Mouse (Mus musculus): ENCODE measurements around the gene Zc3h8. TPM values are rescaled to one million over a fixed set of nuclear protein-coding genes. Genes with fewer than 3 reads are reported as not detected.
A peak's percentile ranks its signal among the peaks of the same experiment; 100 is the strongest.

Zc3h8 gene
- polyA plus RNA-seq, 1 experiment from 2014 or later: 14.8 TPM

DNA sequence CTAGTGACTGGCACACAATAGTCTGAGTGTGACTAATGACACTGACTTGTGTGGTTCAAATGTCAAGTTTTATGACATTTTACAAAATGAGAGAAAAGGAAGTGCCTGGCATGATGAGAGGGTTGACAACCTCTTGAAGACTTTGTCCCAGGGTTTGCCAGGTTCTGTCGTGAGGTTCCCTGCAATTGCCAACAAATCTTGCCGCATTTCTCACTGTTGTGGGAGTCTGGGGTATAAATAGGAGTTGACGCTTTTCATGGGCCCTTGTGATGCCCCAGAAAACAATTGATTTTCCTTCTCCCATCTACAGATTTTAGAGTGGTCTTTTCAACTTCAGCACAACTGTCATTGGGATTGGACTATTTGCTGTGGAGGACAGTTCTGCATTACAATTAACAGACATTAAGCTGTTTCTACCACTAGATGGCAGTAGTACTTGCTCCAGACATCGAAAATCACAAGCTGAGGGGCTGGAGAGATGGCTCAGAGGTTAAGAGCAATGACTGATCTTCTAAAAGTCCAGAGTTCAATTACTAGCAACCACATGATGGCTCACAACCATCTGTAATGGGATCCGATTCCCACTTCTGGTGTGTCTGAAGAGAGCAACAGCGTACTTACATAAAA, 4.2 kb upstream of the Zc3h8 start:
- no peak overlapping the region for H3K9ac ChIP-seq

DNA sequence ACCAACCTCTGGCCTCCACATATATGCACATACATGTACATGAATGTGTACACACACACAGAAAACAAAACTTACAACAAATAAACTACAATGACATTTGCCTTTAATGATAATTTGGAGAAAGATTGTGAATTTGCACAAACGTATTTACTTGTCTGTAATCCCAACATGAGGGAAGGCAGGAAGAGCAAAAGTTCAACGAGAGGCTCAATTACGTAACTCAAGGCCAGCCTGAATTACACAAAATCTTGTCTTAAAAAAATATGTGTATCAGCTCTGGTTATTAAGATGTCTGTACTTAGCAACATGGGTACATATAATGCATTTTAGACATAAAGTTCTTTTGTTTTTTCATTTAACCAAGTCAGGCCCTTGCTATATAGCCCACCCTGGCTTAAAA, 7.6 kb downstream of the Zc3h8 start:
- Histone ChIP-seq H3K4me1 (no peaks in the 10 kb centered on the region), H3K9ac (no peak overlapping the region), H3K36me3 (replicated peaks) (no peaks in the 10 kb centered on the region; the same call in 1 of the 2 replicates), H3K4me3 (no peak overlapping the region), H3K27me3 (replicated peaks) (no peaks in the 10 kb centered on the region), H3K4me2 (no peak overlapping the region), H3K27ac (no peak overlapping the region), H3K9me3 (no peaks in the 10 kb centered on the region)
- WGBS: 94% methylated on average over 3 of the region's 3 CpGs
- no peak for ATAC-seq (replicated peaks)

More for the DNA sequence above, 4.2 kb upstream of the Zc3h8 start:
- ATAC-seq (replicated peaks): no peak
- H3K4me3 ChIP-seq: no peak overlapping the region
- no peak overlapping the region for H3K4me2 ChIP-seq
- no peaks in the 10 kb centered on the region for H3K36me3 ChIP-seq (replicated peaks)
- H3K27ac ChIP-seq: no peak overlapping the region
- H3K4me1 ChIP-seq: peaks cover under 1% of the 10 kb centered on the region
- H3K27me3 ChIP-seq (replicated peaks): peaks cover 3% of the 10 kb centered on the region; the same call in 1 of the 2 replicates
- no peaks in the 10 kb centered on the region for H3K9me3 ChIP-seq
- WGBS: 39% methylated on average over 6 of the region's 6 CpGs

DNA sequence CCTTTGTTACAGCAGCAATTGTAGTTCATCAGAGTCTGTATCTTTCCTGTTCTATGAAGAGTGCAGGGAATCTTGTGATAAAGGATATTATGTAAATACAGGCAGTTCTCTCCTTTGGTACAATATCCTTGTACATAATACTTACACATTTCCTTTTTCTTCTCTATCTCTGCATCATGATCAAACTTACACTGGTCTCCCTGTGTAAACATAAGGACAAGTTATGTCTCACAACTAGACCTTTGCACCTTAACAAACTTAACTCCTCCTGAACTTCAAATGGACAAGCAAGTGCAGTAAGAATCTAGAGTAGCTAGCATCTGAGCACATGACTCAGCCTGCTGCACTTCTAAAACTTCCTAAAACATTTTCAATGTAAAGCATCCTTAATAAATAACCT, 13.2 kb downstream of the Zc3h8 start:
- Histone ChIP-seq H3K9ac (no peak overlapping the region), H3K4me3 (no peak overlapping the region), H3K4me1 (no peaks in the 10 kb centered on the region), H3K4me2 (no peak overlapping the region), H3K36me3 (replicated peaks) (peaks cover 24% of the 10 kb centered on the region; the same call in 1 of the 2 replicates), H3K9me3 (no peaks in the 10 kb centered on the region), H3K27ac (no peak overlapping the region), H3K27me3 (replicated peaks) (no peaks in the 10 kb centered on the region)
- ATAC-seq (replicated peaks): no peak

DNA sequence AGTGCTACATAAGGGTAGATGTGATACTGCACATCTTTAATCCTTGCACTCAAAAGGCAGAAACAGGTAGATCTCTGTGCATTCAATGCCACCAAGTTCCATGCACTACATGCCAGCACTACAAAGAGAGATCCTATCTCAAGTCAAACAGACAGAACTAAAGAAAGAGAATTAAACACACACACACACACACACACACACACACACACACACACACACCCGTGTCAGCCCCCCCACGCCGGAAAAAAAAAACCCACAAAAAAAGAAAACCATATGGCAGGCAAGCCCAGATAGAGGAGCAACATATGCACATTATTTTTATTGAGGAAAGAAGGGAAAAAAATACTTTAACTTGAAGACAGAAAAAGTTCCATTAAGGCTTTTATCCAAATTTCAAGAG, 15.4 kb downstream of the Zc3h8 start:
- no peak overlapping the region for H3K4me2 ChIP-seq

DNA sequence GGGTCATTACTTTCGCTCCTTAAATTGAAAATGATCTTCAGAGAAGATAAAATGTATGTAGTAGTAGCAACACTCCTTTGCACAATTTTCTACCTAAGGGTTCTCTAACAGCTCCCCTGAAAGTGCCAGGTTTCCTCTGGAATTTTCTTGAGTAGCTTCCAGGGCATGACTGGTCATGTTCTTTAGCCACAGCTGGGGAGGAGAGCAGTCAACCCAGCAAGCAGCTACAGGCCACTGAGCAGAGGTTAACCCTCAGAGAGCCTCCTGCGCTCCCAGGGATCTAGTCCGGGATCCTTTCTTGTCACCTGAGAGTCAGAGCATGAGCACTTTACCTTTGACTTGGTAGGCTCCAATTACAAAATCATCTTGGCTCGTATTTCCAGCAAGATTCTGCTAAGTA, 19.1 kb downstream of the Zc3h8 start:
- peaks cover 25% of the 10 kb centered on the region; the same call in 1 of the 2 replicates for H3K36me3 ChIP-seq (replicated peaks)
- no peak overlapping the region for H3K4me3 ChIP-seq
- no peak overlapping the region for H3K4me2 ChIP-seq
- H3K9me3 ChIP-seq: no peaks in the 10 kb centered on the region
- H3K4me1 ChIP-seq: no peaks in the 10 kb centered on the region
- ATAC-seq (replicated peaks): no peak
- no peak overlapping the region for H3K27ac ChIP-seq
- 91% methylated on average over 4 of the region's 4 CpGs for WGBS
- H3K9ac ChIP-seq: no peak overlapping the region
- no peaks in the 10 kb centered on the region for H3K27me3 ChIP-seq (replicated peaks)

More for the DNA sequence above, 15.4 kb downstream of the Zc3h8 start:
- Histone ChIP-seq H3K4me1 (no peaks in the 10 kb centered on the region), H3K27me3 (replicated peaks) (no peaks in the 10 kb centered on the region), H3K27ac (no peak overlapping the region), H3K9ac (no peak overlapping the region), H3K4me3 (no peak overlapping the region), H3K36me3 (replicated peaks) (peaks cover 32% of the 10 kb centered on the region; the same call in 1 of the 2 replicates), H3K9me3 (no peaks in the 10 kb centered on the region)
- 73% methylated on average over 3 of the region's 3 CpGs for WGBS
- ATAC-seq (replicated peaks): no peak

DNA sequence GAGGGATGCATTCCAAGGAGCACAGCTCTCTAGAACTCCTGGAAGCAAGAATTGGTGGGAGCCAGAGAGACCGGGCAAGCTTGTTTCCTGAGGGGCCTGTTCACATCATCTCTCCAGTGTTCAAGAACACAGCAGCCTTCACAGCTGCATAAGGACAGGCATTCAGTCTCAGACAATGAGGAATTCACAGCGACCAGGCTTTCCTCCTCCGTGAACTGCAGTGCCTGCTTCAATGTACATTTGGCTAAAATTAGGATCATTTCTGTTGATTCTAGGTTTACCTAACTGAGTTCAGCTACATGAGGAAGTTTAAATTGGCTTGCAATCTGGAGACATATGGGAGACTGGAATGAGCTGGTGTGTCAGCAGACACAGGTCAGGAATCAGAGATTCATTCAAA, 27.3 kb downstream of the Zc3h8 start:
- H3K27me3 ChIP-seq (replicated peaks): no peaks in the 10 kb centered on the region
- no peak overlapping the region for H3K4me2 ChIP-seq
- H3K4me1 ChIP-seq: no peaks in the 10 kb centered on the region
- H3K9ac ChIP-seq: no peak overlapping the region
- H3K27ac ChIP-seq: no peak overlapping the region
- no peak for ATAC-seq (replicated peaks)
- WGBS: 76% methylated on average over 3 of the region's 3 CpGs
- no peaks in the 10 kb centered on the region for H3K36me3 ChIP-seq (replicated peaks)
- no peaks in the 10 kb centered on the region for H3K9me3 ChIP-seq
- H3K4me3 ChIP-seq: no peak overlapping the region

DNA sequence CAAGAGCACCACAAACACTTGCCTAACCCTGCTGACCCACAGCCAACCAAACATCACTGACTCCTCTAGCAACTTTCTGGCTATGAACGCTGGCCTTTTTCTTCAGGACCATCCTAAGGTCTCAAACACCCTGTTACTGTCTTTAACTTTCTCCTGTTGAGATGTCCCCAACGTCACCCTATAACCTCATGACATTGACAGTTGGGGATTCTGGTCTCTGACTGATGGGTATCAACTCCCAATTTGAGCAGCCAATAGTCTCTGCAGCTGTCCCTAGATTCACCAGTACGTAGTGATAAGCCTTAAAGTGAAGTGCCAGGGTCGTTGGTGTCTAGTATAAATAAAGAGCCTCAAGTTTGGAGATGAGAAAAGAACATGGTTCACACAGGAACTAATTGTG, 28.9 kb downstream of the Zc3h8 start:
- no peak for ATAC-seq (replicated peaks)

DNA sequence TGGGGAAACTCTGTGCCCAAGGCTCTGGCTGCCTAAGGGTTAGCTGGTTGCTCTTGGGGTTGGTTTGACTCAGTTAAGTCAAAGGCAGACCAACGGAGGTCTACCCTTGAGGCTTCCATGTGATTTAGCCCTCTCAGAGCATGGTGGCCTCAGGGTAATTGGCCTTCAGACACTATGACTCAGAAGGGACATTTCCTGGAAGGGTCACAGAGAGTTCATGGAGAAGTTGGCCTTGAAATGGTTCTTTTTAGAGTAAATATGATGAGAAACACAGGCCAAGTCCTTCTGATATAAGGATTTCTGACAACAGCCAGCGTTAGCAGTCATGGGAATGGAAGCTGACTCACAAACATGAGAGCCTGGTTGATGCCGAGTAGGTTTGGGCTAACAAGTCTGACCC, 40.2 kb downstream of the Zc3h8 start:
- Histone ChIP-seq H3K4me3 (no peak overlapping the region), H3K27ac (no peak overlapping the region), H3K4me2 (no peak overlapping the region), H3K27me3 (replicated peaks) (no peaks in the 10 kb centered on the region), H3K9me3 (no peaks in the 10 kb centered on the region), H3K36me3 (replicated peaks) (no peaks in the 10 kb centered on the region), H3K4me1 (no peaks in the 10 kb centered on the region), H3K9ac (no peak overlapping the region)
- 85% methylated on average over 3 of the region's 3 CpGs for WGBS
- no peak for ATAC-seq (replicated peaks)

More for the DNA sequence above, 28.9 kb downstream of the Zc3h8 start:
- H3K9me3 ChIP-seq: no peaks in the 10 kb centered on the region
- H3K27me3 ChIP-seq (replicated peaks): no peaks in the 10 kb centered on the region
- no peaks in the 10 kb centered on the region for H3K36me3 ChIP-seq (replicated peaks)
- H3K9ac ChIP-seq: no peak overlapping the region
- WGBS: 87% methylated on average over 4 of the region's 4 CpGs
- H3K4me1 ChIP-seq: no peaks in the 10 kb centered on the region
- no peak overlapping the region for H3K27ac ChIP-seq
- no peak overlapping the region for H3K4me2 ChIP-seq
- H3K4me3 ChIP-seq: no peak overlapping the region

DNA sequence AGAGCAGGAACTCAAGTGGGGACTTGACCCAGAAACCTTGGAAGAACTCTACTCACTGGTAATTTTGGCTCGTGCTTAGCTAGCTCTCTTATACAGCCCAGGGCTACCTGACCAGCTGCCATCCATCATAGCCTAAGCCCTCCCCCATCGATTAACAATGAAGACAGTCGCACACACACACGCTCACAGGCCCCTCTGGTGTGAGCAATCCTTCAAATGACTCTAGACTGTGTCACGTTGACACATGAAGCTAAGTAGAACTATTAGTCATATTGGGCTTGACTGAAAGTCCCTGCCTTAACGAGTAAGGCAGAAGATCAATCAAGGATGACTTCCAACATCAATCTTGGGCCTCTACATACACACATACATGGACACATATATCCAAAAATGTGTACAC, 41.0 kb downstream of the Zc3h8 start:
- Histone ChIP-seq H3K4me1 (no peaks in the 10 kb centered on the region), H3K27me3 (replicated peaks) (no peaks in the 10 kb centered on the region), H3K9ac (no peak overlapping the region), H3K36me3 (replicated peaks) (no peaks in the 10 kb centered on the region), H3K27ac (no peak overlapping the region), H3K4me3 (no peak overlapping the region), H3K4me2 (no peak overlapping the region), H3K9me3 (no peaks in the 10 kb centered on the region)
- 91% methylated on average over 6 of the region's 6 CpGs for WGBS
- ATAC-seq (replicated peaks): no peak

DNA sequence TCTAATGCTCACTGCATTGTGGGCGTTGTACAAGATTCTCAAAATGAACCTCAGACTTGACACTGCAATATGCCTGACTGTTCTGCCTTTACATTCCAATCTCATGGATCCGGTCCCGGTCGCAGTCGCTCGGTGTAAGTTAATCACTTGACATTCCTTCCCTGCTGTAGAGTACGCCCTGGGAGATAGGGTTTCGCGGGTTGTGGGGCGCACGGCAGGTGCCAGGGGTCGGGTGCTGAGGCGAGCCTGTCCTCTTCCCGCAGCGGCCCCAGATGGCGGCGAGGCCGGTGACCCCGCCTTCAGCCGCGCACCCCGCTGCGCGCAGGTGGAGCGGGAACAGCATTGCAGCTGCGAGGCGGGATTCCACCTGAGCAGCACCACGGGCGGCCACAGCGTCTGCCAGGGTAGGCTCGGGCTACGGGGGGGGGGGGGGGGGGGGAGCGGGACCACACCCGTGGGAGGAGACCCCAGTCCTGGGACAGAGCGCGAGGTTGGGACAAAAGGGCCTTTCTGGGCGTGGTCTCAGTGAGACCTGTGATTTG, 51.6 kb downstream of the Zc3h8 start:
- no peaks in the 10 kb centered on the region for H3K4me1 ChIP-seq

DNA sequence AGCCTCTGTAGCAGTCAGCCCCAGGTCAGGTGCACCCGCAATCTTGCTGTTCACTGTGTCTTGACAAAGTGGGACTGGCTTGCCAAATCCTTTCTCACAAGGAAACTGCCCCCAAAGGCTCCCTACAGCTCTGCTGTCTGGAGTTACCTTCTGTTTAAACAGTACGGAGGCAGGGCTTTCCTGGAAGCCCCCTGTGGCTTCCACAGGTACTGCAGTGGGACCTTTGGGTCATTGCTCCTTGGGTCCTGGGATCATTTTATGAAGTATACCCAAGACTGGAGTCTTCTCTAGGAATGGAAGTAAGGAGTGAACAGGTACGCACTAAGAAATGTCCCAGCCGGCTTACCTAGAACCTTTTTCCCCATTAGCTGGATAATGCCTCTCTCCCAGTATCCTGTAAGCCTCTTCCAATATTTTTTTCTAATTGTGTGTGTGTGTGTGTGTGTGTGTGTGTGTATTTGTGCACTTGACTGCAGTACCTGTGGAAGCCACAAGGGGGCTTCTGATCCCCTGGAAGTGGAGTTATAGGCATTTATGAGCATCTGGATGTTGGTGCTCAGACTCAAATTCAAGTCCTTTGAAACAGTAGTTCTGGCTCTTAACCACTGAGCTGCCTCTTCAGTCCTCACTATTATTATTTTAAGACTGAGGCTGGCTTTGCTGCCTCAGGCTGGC, 53.1 kb downstream of the Zc3h8 start:
- Histone ChIP-seq H3K4me2 (no peak overlapping the region), H3K9ac (no peak overlapping the region), H3K27ac (no peak overlapping the region), H3K9me3 (no peaks in the 10 kb centered on the region), H3K4me1 (no peaks in the 10 kb centered on the region), H3K36me3 (replicated peaks) (no peaks in the 10 kb centered on the region), H3K4me3 (no peak overlapping the region), H3K27me3 (replicated peaks) (no peaks in the 10 kb centered on the region)
- 93% methylated on average over 4 of the region's 4 CpGs for WGBS
- ATAC-seq (replicated peaks): no peak

More for the DNA sequence above, 51.6 kb downstream of the Zc3h8 start:
- Histone ChIP-seq H3K36me3 (replicated peaks) (no peaks in the 10 kb centered on the region), H3K9ac (peak overlapping the region; percentile 43), H3K4me3 (peak overlapping the region; percentile 44), H3K27me3 (replicated peaks) (no peaks in the 10 kb centered on the region), H3K9me3 (no peaks in the 10 kb centered on the region), H3K27ac (no peak overlapping the region), H3K4me2 (peak overlapping the region; percentile 67)
- WGBS: 3% methylated on average over 33 of the region's 37 CpGs
- ATAC-seq (replicated peaks): peak; percentile 82

DNA sequence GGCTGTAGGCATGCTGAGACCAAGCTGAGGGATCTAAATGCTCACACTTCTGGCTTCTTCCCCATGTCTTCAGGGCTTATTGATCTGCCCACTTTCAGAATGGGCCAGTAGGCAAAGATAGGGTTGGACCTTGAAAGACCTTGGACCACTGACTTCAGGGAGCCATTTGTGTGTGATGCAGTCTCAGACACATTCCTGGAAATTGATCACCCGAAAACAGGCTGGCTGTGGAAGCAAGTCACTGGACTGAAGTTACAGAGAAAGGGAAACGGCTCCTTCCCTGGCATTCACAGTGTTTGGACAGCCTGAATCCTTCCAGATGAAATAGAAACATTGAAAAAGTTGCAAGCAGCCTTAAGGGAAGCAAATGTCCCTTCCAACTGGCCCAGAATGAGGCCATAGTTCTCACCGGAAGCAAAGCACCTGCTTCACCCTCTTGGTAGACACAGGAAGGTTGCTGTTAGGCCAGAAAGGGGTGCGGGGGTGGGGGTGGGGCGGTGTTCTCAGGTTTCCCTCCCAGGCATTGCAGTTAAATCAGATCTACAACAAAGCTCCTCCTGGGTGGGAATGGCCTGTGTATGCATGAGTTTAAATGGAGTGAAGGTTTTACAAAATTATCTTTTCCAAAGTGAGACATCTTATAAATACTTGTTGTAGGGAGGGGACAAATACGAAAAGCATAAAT, 55.9 kb downstream of the Zc3h8 start:
- H3K9ac ChIP-seq: no peak overlapping the region
- no peak for ATAC-seq (replicated peaks)
- no peak overlapping the region for H3K4me3 ChIP-seq
- no peaks in the 10 kb centered on the region for H3K9me3 ChIP-seq
- WGBS: 59% methylated on average over 6 of the region's 6 CpGs
- H3K36me3 ChIP-seq (replicated peaks): no peaks in the 10 kb centered on the region
- no peaks in the 10 kb centered on the region for H3K27me3 ChIP-seq (replicated peaks)
- no peaks in the 10 kb centered on the region for H3K4me1 ChIP-seq
- no peak overlapping the region for H3K27ac ChIP-seq
- H3K4me2 ChIP-seq: no peak overlapping the region
